Mouse (Mus musculus): Measurements from ENCODE around the gene Slc39a11. TPM values are rescaled to one million over a fixed set of nuclear protein-coding genes. Genes with fewer than 3 reads are reported as not detected.

Slc39a11 gene
- 10 to 100 TPM; 13.6 to 15.9 TPM for total RNA-seq (2021)

DNA sequence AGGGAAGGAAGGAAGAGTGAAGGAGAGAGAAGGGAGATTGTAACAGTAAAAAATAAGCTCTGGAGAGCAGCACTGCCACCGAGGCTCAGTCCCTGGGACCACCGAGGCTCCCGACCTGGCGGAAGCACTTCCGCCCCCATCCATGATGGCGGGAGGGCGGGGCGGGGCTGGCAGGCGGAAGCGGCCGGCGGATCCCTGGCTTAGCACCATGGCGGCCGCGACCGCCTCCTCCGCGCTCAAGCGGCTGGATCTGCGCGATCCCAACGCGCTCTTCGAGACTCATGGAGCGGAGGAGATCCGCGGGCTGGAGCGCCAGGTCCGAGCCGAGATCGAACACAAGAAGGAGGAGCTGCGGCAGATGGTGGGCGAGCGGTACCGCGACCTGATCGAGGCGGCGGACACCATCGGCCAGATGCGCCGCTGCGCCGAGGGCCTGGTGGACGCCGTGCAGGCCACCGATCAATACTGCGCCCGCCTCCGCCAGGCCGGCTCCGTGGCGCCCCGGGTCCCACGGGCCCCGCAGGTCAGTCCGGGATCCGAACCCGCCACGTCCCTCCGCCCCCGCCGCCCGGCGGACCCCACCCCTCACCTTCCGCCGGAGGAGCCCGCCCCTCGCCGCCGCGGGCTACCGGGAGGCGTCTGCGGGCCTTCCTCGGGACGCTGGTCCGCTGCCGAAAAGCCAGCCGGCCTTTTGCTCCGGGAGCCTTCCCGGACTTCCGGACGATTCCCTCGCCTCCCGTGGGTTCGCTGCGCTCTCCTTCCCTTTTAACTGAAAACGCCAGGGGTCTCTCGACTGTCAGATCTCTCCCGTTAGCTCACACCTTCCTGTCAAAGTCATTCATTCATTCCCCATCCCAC lies at the start of gene Slc39a11:
Slc39a11 (minus strand) TSS at position 727 of the 858 bp plus-strand sequence.
- intact Hi-C loops (cut with DNase I), result loop anchor here (2.0 kb wide), 2 partner anchors 35 to 161 kb away; partner anchors contain the start of genes D11Wsu47e and Fam104a
- DNase-seq (ENCODE audit: low spot score in 2 of 2), result peak; percentile 64 to 73

DNA sequence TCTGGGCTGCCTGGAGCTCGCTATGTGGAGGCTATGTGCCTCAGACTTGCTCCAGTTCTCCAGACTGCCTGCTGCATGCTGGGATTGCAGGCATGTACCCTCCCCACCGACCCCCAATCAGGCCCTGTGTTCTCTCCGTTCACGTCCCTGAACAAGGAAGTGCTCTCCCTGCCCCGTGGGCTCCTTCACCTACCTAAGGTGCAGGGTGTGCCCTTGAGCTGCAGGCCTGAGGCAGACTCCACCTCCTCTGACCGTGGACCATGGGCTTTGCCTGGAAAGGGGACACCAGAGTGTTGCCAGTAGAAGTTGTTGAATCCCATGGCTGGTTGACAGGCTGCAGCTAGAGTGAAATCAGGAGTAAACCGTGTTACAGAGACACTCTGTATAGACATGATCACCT lies 49.8 kb upstream of the Slc39a11 start:
- intact Hi-C loops (cut with DNase I), result loop anchor here (5.0 to 10.0 kb wide), 2 partner anchors 53 to 935 kb away; partner anchors contain the start of gene Cdc42ep4
- no peak for DNase-seq (ENCODE audit: low spot score in 2 of 2)

DNA sequence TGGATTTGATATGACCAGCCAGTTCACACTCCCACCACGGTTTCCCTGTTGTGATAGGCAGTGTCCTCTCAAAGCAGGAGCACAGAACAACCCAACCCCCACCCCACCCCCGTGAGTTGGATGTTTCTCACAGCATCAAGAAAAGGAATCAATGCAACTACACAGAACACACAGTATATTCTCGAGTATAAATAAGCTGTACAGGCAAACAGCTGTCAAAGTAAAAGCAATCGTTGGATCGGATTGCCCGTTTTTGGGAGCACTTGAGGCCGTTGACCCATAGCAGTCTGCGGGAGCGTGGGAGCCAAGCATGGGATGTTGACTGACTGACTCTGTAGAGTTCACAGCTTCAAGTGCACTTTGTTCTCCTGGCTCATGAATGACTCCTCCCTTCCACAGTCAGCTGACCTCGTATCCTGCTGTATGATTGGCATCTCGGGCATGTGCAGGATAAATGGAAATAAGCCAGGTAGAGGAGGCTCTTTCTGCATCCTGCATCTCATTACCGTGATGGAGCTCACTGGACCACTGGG lies 48.2 kb upstream of the Slc39a11 start:
- intact Hi-C loops (cut with DNase I), result no loop called here
- DNase-seq (ENCODE audit: low spot score in 2 of 2), result no peak

DNA sequence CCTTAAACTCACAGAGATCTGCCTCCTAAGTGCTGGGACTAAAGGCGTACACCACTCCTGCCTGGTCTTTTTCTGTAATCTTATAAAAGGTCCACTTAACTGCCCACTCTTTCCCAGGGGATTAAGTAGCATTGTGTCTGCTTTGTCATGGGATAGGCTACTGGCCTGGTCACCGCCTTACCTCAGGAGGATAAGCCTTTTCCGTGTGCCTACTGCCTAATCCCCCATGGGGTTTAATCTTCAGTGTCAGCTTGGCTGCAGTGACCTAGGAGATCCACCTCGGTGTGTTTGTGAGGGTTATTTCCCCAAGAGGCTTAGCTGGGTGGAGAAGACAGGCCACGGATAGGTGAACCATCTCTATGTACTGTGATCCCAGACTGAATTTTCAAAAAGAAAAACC lies 47.7 kb upstream of the Slc39a11 start:
- DNase-seq (ENCODE audit: low spot score in 2 of 2), result no peak
- intact Hi-C loops (cut with DNase I), result no loop called here

DNA sequence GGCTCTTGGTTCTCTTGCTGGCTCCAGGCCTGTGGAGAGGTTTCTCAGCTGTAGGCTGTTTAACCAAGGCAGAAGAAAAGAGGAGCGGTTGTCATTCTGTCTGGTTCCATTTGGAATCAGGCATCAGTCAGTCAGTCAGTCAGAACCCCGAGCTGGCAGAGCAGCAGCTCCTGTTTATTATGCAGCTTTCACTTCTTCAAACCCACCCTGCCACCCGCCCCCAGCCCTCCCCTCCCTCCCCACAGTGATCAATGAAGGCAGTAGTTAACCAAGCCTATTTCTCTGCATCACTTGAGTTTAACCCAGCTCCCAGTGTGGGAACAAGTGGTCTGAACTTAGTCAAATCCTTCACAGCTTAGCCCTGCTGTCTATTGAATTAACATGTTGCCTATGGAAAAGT lies 42.0 kb upstream of the Slc39a11 start:
- no peak for DNase-seq (ENCODE audit: low spot score in 2 of 2)
- intact Hi-C loops (cut with DNase I), result no loop called here

DNA sequence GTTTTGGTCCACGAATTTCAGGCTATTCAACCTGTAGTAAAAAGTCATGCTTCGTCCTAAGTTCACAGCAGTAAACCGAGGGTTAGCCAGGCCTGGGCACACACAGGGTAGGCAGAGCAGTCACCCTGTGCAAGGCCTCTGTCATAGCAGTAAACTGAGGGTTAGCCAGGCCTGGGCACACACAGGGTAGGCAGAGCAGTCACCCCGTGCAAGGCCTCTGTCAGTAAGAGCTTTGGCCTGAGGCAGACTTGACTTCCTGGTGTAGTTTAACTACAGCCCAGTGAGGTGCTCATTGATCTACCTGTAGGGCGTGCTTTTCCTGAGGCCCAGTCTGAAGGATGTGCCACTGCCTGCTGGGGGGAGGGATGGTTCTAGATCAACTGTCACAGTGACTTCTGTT lies 41.4 kb upstream of the Slc39a11 start:
- intact Hi-C loops (cut with DNase I), result no loop called here

DNA sequence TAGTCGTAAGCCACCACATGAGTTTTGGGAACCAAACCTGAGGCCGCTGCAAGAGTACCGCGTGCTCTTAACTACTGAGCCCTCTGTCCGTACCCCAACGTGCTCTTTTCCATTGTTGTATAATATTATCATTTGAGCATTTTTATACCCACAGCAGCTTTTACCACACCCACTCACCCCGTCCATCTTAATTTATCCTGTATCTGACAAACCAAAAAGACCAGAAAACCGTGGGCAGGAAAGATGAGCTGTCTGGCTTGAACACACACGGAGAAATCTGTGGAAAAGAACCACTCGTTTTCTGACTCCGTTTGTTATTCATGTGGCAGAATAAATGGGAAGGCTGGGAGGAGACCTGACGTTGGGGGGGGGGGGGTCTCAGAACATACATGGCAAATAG lies 40.6 kb upstream of the Slc39a11 start:
- intact Hi-C loops (cut with DNase I), result no loop called here
- no peak for DNase-seq (ENCODE audit: low spot score in 2 of 2)

More for the DNA sequence above, 41.4 kb upstream of the Slc39a11 start:
- no peak for DNase-seq (ENCODE audit: low spot score in 2 of 2)

DNA sequence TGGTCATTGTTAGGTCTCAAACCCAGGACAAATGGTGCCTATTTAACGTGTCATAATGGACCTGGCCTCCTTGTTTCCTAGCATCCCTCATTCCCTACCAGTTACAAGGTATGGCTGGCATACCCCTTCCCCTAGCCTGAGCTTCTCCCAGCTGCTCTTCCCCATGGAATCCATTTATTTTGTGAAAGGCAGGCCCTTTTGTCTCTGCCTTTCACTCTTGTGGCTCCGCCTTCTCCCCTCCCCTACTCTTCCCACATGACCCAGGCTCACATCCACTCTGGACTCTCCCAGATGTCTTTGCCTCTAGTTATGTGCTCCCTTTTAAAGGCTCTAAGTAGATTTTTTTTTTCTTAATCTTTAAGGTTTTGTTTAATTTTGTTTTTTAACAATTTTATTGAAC lies 37.2 kb upstream of the Slc39a11 start:
- no peak for DNase-seq (ENCODE audit: low spot score in 2 of 2)
- intact Hi-C loops (cut with DNase I), result no loop called here

DNA sequence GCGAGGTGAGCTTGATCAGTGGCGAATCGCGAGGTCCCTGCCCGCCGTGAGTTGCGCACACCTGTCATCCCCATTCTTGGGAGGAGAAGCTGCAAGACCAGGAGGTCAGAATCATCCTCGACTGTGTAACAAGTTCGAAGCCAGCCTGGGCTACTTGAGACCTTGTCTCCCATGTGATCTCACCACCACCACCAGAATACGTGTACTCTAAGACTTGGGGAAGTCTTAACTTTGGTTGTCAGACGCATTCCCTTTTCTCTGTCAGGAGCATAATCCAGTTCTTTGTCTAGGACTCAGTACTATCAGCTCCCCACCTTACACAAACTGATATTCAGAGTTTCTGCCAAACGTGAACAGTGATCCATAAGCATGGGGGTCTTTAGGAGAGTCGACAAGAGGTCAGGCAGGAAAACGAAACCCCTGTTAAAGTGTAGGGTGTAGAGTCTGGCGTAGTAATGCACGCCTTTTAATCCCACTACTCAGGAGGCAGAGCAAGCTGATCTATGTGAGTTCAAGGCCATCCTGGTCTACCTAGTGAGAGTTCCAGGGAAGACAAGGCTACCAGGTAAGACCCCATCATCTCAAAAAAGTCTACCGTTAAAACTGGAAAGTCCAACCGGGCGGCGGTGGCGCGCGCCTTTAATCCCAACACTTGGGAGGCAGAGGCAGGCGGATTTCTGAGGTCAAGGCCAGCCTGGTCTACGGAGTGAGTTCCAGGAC lies 35.0 kb upstream of the Slc39a11 start:
- intact Hi-C loops (cut with DNase I), result loop anchor here (2.0 kb wide), 1 partner anchor 36 kb away; the partner anchor contains the start of gene Cog1
- DNase-seq (ENCODE audit: low spot score in 2 of 2), result no peak

DNA sequence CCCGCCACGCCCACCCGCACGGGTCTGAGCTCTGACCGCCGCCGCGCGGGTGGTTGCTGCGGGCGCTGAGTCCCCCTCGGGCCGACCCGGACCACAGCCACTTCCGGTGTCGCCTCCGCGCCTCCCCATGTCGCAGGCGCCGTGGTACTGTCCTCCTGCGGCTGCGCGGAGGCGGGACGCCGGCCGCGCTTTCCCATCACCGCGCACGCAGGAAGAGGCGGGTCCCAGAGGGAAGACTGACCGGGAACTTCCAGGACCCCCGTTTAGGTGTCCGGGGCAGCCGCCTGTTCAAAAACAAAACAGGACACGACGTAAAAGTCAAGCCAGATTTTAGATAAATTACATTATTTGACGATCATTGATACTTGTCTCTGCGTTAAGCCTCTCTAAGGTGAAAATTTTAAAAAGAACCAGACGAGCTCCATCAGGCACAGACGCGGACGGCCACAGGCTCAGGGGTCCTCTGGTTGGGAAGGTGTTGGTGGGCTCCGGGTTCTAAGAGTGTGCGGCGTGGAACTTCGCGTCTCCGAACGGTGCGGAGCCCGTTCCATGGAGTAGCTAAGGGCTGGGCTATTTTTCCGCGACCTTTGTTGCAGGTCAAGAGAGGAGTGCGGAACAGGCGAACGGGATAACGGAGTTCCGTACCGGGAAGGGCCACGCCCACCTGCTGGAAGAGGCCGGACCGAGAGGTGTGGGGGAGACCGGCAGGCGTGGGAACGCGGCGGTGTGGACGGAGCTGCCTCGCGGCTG lies 34.3 kb upstream of the Slc39a11 start, which contains the start of the genes Fam104a and D11Wsu47e:
Fam104a (minus strand) TSS at position 199 of the 750 bp plus-strand sequence.
D11Wsu47e (plus strand) TSS at position 456 of the 750 bp plus-strand sequence.
- DNase-seq (ENCODE audit: low spot score in 2 of 2), result peak; percentile 96
- intact Hi-C loops (cut with DNase I), result loop anchor here (2.0 kb wide), 1 partner anchor 35 kb away; the partner anchor contains the start of gene Cog1

DNA sequence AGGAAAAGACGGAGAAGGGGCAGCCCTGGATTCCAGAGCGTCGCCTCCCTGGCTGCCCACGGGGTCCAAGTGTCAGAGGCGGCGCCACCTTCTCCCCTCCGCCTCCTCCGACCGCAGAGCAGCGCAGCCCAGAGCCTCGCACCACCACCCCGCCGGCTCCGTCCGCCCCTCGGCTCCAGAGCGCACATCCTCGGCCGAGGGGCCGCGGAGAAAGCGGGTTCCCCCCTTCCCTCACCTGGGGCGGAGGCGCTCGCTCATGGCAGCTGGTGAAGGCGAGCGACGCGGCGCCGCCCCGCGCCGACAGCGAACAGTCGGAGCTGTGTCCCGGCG lies 33.7 kb upstream of the Slc39a11 start:
- intact Hi-C loops (cut with DNase I), result no loop called here
- no peak for DNase-seq (ENCODE audit: low spot score in 2 of 2)

DNA sequence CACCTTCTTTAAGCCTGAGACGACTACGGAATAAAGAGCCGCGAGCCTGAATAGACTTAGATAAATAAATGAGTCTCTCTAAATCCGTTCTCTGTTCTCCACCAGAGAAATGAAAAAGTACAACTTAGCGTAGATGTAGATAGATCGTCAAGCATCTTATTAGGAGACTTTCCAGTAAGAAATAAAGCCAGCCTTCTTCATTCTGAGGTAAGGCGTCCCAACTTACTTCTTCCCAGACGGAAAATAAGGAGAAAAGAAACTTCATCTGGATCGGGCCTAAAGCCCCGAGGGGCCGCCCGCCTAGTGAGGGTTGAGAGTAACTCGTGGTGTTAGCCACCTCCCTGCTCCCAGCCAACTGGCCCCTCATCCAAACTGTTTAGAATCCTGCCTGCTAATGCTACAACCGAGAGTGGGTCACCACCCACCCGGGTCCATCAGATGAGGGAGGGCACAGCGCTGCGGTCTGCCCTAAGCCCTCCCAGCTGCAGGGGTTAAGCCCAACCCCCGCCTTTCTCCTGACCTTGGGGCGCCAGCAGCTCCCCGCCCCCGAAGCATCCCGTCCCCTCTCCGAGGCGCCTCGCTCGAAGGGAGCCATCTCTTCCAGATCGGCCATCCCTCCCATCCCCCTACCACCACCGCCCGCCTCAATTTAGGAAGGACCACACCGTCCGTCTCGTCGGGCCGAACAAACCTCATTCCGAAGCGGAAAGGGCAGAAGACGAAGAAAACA lies 33.2 kb upstream of the Slc39a11 start:
- no peak for DNase-seq (ENCODE audit: low spot score in 2 of 2)
- intact Hi-C loops (cut with DNase I), result no loop called here

DNA sequence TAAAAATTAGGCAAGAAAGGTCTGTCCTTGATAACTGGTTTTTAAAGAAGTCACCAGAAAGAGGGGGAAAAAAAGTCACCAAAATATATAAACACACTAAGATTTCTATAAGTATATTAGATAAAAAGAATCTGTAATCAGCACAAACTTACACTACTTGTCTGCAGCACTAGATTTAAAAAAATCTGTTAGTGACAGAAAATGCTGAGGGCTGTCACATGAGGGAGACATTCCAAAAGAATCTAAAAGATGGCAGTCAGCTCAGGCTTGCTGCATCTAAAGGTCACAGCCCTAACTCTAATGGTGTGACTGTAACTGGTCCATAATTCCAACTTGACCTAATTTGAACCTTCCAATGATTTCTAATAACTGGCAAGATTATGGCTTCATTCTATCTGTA lies 32.1 kb upstream of the Slc39a11 start:
- no peak for DNase-seq (ENCODE audit: low spot score in 2 of 2)
- intact Hi-C loops (cut with DNase I), result no loop called here

DNA sequence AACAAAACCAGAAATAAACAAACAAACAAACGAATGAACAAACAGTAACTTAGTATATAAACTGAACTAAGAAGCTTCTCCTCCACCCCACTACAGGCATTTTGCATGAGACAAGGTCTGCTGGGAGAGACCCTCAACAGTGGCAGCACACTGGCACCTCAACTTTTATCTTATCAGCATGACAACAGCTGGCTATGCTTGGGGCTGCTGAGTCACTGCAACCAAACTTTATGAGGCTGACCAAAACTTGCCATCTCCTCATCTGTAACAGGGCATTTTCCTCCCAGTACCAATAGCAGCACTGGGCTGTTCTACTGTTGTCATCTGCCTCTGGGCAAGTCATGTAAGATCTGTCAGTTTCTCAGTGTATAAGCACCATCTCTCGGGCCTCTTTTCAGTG lies 31.1 kb upstream of the Slc39a11 start:
- DNase-seq (ENCODE audit: low spot score in 2 of 2), result no peak
- intact Hi-C loops (cut with DNase I), result no loop called here

DNA sequence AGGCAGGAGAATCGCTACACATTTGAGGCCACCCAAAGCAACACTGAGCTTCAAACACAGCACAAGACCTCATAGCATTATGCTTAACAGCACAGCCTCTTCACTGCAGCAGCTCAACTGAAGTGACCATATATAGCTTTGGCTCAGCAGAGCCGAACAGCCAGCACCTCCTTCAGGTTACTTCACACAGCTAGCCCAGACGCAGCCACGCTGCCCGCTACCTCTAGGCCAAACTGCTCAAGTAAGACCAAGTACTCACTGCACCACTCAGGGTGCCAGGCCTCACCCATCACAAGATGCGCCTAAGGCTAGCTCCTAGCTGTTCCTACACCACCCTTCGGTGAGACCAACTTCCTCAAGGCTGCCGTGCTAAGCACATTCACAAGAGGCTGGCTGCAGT lies 28.5 kb upstream of the Slc39a11 start:
- intact Hi-C loops (cut with DNase I), result no loop called here
- DNase-seq (ENCODE audit: low spot score in 2 of 2), result no peak

DNA sequence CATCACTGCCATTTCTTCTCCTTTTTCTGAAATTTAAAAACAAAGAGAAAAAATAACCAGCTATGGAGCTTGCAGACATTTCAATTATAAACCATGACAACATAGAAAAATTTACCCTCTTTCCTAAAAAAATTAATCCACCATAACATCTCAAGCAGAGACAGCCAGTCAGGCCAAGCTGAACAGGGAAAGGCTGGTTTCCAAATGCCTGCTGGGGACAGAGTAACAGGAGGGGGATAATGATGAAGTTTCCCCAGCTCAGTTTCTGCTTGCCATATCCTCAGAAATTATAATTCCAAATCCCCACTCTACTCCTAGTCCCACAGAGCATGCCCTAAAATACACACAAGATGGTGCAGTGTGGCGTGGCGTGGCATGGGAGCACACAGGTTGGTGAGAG lies 27.5 kb upstream of the Slc39a11 start:
- no peak for DNase-seq (ENCODE audit: low spot score in 2 of 2)
- intact Hi-C loops (cut with DNase I), result no loop called here

DNA sequence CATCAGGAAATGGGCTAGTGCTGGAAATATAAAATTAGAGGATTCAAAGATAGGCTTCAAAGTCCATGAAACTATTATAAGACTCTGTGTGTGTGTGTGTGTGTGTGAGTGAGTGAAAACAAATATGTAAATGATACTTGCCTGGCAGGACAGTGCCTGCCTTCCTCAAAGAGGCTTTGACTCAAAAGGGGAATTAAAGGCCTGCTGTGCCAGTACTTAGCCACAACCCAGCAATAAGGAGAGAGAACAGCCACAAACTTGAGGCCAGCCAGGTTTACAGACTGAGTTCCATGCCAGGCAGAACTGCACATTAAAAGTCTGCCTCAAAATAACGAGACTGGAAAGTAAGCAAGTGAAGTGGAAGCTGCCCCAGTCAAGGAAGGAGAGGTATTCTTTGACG lies 27.0 kb upstream of the Slc39a11 start:
- no peak for DNase-seq (ENCODE audit: low spot score in 2 of 2)
- intact Hi-C loops (cut with DNase I), result no loop called here

DNA sequence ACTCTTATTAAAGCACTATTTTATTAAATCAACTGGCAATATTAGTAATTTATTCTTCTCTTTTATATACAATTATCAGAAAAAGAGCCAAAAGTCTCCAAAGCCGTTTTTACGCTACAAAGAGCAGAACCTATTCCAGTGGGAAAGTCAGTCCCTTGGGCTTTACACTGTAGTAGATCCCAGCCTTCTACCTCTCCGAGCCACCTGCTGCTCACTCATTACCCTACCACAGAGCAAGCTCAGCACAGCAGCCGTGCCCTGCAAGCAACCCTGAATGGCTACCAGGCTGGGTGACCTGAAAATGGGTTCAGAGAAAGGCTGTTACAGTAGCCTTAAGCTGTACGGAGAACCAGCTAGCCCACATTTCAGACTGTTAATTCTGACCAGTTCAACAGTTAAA lies 24.7 kb upstream of the Slc39a11 start:
- no peak for DNase-seq (ENCODE audit: low spot score in 2 of 2)
- intact Hi-C loops (cut with DNase I), result no loop called here

DNA sequence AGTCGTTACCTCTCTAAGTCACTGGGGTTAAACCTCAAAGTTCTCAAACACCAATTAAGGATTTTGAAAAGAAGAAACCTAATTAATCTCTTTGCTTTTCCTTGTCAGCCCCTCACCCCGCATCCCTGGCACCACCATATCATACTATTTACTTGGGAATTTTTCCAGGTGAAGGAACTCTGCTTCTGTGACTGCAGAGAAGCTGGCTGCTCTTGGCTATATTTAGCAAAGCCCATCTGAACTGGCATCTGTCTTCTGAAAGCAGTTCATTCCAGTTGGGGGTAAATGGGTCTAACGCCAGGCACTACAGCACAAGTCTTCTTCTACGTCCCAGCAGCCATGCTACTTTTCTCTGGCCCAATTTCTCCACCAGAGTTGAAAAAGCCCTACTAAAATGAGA lies 23.7 kb upstream of the Slc39a11 start:
- no peak for DNase-seq (ENCODE audit: low spot score in 2 of 2)
- intact Hi-C loops (cut with DNase I), result no loop called here

Measured in left cerebral cortex, postnatal 36 days (tissue).